Mouse (Mus musculus) T-helper 2 cell (primary cell): ENCODE measurements around the gene Bach2.

Experiments used
- in situ Hi-C: fragments of 300-600 bp; cut with MboI, MseI; formaldehyde crosslinking; loops from one replicate; pipeline ENCODE4 v1.15.1; 2025; ENCODE audit warnings: high pct_unique_total_duplicates

The Bach2 gene

DNA sequence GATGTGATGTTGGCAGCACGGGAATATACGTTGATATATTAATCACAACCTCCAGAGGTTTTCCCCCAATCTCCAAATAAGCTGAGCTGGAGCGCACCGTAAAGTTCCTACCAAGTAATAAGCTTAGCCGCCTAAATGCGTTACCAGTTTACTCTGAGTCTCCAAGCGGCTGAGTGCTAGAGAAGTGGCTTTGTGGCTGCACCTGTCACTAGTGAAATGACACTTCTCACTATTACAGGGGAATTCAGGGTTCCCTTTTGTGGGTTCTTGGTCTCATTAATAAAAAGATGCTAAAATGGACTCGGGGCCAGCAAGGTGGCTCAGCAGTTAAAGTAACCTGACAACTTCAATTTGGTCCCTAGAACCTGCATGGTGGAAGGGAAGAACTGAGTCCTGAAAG is 183.0 kb downstream of the Bach2 start:
- in situ Hi-C loops, result no loop called here

DNA sequence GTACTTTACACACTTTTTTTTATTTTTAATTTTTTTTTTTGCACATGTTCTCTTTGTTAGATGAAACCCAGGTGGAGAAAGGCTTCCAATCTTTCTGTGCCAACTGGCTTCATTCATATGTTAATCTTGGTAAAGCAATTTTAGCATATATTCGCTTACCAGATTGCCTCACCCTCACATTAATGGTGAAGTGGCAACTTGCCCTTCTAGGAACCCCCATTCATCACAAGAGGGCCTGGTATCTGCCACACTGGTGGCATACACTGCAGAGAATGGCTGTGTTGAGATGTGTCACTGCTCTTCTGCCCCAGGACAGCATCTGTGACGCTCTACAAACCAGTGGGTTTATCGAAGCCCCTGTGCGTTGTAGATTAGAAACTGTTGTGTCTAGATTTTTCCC is 183.8 kb downstream of the Bach2 start:
- in situ Hi-C loops, result no loop called here

DNA sequence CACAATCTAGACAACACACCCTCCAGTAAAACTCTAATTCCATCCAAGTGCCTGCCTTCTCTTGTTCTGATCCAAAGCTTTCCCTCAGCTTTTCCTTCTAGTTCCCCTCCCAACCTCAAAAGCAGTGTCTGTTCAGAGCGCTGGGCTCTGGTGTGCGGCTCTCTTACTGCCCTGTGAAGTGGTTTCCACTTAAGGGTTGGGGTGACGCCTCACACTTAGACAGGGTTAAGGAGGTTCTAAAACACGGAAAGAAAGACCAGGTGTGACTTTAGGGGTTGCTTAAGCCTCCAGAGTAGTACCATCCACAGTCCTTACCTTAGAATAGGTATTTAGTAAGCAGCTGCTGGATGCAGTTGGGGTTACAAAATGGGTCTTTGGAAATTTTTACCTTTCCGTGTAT is 185.1 kb downstream of the Bach2 start:
- in situ Hi-C loops, result no loop called here

DNA sequence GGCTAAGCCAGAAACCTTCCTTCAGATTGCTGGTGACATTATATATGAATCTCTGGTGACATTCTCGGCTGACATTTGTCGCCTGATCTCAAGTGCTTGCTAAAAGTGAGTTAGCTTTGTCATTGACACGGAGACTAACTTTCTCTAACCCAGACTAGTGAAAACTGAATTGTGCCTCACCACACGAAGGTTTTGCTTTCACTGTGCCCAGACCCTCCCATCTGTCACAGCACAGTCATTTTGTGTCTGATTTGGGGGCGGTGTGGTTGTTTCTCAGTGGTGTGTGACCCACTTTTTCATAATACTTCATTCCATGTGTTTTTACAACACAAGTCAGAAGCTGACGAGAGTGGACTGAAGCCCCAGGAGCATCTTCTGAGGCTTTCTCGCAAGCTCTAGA is 185.8 kb downstream of the Bach2 start:
- in situ Hi-C loops, result no loop called here

DNA sequence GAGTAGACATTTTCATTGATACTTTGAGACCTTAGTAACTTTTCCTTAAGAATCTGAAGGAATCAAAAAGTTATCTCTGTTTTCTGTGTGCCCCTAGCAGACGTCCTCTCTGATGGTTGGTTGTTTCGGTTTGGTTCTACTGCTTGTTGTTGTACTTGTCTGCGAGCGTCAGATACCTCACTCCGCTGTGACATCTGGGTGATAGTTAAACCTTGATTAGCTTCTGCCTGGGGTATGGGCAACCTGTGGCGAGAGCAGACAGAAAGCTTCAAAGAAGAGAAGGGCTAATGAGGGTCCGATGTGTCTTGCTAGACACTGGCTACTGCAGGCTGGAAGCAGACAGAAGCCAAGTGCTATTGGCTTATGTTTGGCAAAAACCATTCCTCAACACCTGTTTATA is 186.5 kb downstream of the Bach2 start:
- in situ Hi-C loops, result no loop called here

DNA sequence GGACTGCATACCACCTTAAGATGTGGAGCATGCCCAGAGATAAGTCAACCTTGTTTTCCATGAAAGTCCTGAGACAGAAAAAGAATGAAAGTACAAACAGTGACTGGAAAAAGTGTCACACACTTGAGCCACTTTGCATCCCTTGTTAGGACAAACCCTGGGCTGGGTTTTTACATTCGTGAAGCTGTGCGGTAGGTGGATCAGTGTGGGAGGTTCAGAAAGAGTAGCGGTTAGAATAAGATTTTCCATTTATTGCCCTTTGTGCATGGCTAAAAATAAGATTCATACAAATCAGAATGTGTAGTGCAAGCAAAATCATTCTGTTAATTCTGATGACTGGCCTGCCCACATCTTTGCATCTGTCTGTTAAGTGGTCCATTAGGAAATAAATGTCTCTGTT is 187.0 kb downstream of the Bach2 start:
- in situ Hi-C loops, result no loop called here

DNA sequence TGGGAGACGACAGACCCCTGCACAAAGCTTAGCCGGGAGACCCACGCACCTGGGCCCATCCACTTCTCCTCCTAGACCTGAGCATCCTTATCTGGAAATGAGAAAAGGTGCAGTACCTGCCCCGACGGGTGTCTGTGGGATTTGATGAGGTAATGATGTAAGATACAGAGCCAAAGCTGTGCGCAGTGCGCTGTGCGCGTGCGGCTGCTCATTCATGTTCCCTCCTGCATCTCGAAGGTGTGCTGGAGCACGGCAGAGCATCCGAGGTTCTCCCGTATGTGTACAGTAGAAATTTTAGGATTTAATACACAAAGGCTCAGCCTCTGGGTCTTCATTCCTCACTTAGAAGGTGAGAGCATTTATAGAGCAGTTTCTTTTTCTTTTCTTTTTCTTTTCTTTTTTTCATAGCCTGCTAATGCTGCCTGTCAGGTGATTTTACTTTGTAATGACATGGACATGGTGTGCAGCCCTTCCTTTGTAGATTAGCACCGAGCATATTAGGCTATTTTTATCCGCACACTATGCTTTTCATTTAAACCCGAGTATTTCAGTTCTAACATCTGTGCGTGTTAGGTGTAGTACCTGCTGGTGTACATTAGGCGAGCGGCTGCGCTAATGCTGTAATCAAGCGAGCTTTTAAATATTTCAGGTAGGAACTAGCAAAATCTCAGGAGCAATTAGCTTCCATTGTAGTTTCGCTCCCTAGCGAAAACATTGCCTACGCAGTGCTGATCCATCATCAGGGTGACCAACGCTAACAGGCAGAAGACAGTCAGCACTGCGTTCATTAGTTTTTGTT is 188.4 kb downstream of the Bach2 start:
- in situ Hi-C loops, result no loop called here

DNA sequence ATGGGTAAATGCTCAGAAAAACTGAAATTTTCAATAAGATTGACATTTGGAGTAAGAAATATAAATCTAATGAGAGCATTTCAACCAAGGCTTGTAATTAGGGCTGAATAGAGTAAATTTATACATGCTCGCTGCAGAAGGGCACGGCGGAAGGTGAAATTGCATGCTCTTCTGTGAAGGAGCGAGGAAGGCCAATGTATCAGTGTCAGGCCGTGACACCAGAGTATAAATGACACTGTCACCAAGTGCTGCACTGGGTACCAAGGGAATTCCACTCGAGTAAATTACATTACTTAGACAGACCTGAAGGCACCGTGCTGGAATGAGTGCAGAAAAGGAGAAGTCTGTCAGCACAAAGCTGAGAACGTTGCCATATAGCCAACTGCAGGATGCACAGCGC is 190.1 kb downstream of the Bach2 start:
- in situ Hi-C loops, result no loop called here

DNA sequence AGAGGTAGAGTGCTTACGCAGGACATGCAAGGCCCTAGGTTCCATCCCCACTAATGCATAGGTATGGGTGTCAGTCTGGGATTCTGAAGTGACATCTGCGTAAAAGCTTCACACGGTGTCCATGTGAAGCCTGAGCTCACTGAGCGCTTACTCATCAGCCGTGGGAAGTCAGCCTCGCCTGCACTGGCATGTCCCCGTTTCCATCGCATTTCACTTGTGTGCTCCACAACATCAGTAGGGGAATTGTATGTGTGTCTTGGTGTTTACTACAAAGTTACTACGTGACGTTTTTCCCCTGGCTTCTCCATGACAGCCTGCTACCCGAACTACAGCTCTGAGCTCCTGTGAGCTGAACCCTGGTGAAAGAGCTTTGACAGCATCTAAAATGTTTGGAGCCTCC is 191.5 kb downstream of the Bach2 start:
- in situ Hi-C loops, result no loop called here

DNA sequence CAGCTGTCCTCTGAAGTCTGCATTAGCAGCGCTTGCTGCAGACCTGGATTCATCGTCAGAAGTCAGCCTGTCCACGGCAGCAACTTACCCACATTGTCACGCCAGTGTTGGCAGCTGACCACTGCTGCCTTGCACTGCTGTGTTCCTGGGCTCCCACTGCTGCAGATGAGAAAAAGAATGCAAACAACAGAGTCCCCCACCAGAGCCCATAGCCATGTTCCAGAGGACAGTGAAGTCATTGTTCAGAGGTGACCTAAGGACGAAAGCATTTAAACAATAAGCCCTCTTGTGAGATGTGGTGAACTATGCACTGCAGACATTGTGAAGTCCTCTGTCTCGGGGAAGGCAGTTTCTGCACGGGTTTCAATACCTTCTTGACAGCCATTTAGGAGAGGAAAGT is 192.4 kb downstream of the Bach2 start:
- in situ Hi-C loops, result no loop called here

DNA sequence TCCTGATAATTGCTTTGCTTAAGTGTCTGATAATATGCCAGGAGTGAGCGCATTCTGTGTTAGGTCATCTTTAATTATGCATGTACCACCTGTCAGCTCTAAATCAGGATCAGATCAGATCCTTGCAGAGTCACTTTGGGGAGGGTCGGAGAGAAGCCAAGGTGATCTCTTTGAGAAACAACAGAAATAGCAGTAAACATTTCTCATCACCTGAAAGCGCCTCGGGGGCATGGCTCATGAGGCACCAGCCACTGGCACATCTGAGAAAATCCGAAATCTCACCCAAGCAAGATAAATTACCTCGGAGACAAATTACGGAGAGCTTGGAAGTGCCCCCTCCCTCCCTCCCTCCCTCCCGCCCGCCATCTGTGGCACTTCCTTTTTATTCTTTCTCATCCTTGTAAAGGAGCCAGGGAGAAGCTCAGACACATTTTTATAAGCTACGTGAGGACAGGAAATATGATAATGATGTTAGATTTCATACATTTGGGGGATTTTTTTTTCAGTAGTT is 193.7 kb downstream of the Bach2 start:
- in situ Hi-C loops, result no loop called here

DNA sequence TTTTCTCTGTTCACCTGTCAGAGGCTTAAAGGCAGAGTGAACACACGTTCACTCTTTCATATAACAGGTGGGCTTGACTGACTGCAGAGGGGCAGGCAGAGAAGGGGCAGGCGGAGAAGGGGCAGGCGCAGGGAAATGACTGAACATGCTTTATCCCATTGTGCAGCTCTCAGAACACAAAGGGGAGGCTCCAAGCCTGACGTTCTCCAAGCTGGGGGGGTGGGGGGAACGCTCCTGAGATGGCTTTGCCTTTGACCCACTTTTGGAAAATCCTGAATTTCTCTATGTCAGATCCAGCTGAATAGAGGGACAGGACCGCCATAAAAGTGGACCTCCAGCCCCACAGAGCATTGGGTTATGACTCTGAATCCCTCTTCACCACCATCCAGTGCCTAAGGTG is 194.3 kb downstream of the Bach2 start:
- in situ Hi-C loops, result no loop called here

DNA sequence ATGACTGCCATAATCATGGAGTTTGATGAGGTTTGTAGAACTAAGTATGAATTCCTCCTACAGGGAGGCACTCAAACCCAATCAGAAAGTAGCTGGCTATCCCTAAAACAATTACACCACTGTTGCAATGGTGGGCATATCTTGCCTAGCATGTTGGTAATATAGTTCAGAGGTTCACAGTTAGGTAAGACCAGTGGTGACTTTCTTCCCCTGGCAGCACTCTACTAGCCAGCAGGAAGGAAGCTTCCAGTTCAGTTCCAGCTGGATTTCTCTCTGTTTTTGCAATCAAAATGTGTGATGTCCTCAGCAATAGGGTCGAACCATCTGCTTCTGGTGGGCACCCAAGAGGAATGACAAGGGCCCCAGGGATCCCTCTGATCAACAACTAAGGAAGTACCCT is 196.0 kb downstream of the Bach2 start:
- in situ Hi-C loops, result no loop called here

DNA sequence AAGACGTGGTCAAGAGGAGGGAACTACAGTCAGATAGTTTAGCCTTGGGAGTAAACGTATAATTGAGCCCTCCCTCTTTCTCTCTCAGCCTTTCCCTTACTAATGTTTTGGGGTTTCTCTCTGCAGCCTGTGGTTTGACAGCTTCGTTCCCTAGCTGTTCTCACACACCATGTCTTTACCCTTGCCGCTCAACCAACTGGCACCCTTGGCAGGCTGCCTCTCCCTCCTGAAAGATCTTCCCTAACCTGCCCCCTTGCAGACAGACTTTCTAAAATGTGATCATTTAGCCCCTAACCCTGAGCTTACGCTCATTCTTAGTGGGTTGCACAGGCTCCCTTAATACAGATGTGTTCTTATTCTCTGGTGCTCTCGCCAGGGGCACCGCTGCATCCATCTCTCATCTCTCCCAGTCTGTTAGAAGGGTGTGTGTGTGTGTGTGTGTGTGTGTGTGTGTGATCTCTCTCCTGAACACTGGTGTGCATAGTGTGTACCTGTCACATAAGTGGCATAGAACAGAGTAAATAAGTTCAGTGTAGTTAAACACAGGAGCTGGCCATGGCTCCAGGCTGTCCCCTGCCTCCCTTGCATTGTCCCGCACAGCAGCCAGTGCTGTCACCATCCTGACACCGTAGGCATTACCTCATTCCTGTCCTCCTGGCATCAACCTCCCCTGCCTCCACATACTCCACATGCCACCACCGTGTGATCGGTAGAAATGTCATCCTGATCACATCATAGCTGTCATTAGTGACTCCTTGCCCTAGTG is 201.6 kb downstream of the Bach2 start:
- in situ Hi-C loops, result no loop called here

DNA sequence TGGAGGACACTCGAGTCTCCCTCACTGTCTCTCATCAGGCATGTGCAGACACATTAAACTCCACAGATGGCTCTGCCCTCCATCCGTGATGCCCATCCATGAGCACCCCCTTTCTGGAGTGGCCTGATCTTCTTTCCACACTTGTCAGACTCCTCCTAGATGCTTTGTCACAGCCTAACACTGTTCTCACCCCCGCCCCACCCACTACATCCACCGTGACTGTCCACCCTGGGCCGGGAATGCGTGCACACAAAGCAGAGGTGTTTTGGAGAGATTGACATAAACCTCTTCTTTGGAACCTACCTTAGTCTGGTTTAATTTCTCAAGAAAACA is 202.1 kb downstream of the Bach2 start:
- in situ Hi-C loops, result no loop called here

DNA sequence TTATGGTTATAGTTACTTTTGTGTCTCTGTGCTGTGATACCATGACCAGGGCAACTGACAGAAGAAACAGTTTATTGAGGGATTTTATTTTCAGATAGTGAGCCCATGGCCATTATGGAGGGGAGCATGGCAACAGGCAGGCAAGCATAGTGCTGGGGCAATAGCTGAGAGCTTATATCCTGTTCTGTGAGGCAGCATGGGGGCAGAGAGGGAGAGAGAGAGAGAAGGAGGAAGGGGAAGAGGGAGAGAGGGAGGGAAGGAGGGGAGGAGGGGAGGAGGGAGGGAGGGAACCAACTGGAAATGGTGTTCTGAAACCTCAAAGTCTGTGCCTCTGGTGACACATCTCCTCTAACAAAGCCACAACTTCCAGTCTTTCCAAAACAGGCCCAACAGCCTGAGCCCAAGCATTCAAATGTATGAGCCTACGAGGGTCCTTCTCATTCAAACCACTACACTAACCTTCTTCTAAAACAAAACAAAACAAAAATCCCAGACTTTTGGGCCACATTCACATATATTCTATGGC is 206.1 kb downstream of the Bach2 start:
- in situ Hi-C loops, result no loop called here

DNA sequence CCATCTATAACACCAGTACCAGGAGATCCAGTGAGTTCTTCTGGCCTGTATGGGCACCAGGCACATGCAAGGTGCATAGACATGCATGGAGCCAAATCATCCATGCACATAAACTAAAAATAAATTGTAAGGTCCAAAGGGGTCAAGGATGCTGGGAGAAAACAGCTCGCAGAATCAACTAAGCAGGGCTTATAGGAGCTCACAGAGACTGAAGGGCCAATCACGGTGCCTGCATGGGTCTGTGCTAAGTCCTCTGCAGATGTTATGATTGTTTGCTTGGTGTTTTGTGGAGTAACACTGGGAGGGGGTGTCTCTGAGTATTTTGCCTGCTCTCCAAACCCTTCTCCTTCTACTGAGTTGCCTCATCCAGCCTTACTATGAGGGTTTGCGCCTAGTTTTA is 209.2 kb downstream of the Bach2 start:
- in situ Hi-C loops, result no loop called here

DNA sequence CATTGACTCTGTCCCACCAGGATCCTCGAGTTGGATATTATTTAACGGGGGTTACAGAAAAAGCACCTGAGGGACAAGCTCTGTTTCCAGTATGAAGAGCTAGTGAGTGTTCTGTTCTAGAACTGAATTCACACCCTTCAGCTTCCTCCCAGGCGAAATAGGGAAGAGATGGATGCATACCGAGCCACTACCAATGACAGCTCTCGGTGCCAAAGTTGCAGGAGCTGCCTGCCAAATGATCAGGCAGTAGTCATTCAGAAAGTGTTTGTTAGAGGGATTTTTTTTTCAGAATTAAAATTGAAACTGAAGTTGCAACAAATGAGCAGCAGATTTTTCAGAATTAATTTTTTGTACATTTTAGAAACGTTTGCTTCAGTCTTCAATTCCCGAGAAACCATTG is 223.4 kb downstream of the Bach2 start:
- in situ Hi-C loops, result no loop called here

DNA sequence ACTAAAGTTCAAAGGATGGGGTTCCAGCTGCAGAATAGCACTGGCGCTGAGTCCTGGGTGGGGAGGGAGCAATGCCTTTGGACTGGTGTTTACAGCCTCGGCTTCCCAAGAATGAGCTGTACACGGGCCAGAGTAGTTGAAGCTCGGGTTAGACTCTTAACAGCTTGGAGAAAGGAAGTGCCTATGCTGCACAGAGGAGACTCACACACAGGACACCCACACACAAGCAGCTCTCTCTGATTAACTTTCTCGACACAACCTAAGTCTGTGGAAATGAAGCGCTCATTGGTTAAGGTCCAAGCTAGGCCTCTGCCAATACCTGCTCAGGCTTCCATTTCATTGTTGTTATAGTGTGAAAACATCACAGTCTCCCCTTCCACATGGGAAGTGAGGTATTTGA is 224.5 kb downstream of the Bach2 start:
- in situ Hi-C loops, result no loop called here

DNA sequence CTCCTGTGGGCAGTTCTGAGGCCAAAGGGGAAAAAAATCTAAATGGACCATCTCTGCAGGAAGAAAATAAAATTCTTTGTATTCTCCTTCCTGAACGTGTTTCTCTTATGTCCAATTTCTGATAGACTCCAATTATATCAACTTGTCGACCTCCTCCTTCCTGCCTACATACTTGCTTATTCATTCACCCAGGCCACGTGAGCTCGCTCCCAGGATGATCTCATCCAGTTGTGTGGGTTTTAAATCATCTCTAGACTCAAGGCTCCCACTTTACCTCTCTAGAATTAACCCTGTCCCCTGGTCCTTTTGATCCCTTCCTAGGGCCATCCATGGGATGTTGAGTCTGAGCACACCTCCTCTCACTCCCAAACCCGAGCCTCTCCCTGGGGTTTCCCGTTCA is 225.9 kb downstream of the Bach2 start:
- in situ Hi-C loops, result no loop called here

DNA sequence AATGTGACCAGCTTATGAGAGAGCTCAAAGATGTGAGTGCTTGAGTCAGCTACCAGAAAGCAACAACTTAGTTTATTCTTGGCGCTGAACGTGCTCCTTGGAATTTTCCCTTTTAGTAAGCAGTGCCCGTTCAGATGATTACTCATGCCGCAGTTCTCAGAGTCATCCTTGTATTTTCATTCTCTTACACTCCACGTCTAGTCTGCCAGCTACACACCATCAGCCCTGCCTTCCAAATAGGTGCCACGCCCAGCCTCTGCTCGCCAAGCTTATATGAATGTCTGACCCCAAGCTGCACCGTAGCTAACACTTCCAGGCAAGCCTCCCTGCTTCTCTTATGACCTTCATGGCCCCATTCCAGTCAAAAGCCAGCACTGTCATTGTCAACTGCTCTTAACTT is 227.4 kb downstream of the Bach2 start:
- in situ Hi-C loops, result no loop called here

DNA sequence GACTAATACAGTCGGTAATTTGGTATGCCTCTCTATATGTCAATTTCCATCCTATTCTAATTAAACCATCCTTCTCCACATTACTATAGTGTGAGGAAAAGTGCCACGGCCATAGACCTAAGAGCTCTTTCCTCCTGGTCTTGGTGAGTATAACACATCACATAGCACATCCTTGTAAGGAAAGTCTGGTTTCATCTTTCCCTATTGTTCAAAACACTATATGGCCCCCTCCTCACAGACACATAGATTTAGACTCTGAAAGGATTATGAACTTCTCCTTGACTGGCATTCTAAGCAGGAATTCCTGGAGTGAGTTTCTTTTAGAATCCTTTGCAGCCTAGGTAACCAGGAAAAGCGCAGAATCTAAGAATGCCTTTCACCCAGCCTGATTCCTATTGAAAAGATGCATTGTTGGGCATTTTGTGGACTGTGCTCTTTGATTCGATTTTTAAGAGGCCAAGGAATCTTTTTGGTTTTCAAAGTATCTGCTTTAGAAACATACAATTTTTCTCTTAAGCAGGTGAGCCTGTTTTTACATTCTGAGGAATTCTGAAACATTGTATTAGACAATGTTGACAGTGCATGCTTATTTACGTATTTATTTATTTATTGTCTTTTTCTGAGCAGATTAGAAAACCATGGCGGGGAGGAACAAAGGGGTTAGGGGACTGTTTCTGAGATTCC is 239.5 kb downstream of the Bach2 start:
- in situ Hi-C loops, result no loop called here
